Mouse (Mus musculus) neural tube, embryonic 13.5 days (tissue): ENCODE results near the gene Krtap1-3. TPM values are rescaled to one million over a fixed set of nuclear protein-coding genes. Genes with fewer than 3 reads are reported as not detected.

ENCODE experiments used
- ATAC-seq: fragments of 200-750 bp; cut with Nextera tagmentation; 2 replicates; pipeline ENCODE4 v1.8.0; 2017; ENCODE audit warnings: low read depth, mild to moderate bottlenecking, moderate TSS enrichment, moderate library complexity
- H3K27ac ChIP-seq: fragments of 300-500 bp; sonication (generic); replicated peaks from 2 replicates; pipeline ENCODE4 v1.5.1; 2015; ENCODE audit warnings: moderate library complexity, mild to moderate bottlenecking, inconsistent platforms
- H3K27me3 ChIP-seq: fragments of 300-500 bp; sonication (generic); 2 replicates; pipeline ENCODE4 v1.6.1; 2015; ENCODE audit warnings: mild to moderate bottlenecking, inconsistent platforms
- H3K36me3 ChIP-seq: fragments of 300-500 bp; sonication (generic); 2 replicates; pipeline ENCODE4 v1.6.1; 2015; ENCODE audit warnings: mild to moderate bottlenecking, inconsistent platforms
- H3K4me1 ChIP-seq: fragments of 300-500 bp; sonication (generic); replicated peaks from 2 replicates; pipeline ENCODE4 v1.6.1; 2015; ENCODE audit warnings: inconsistent platforms
- H3K4me2 ChIP-seq: fragments of 300-500 bp; sonication (generic); 2 replicates; pipeline ENCODE4 v1.6.1; 2015; ENCODE audit warnings: inconsistent platforms, mild to moderate bottlenecking, moderate library complexity
- H3K4me3 ChIP-seq: fragments of 300-500 bp; sonication (generic); 2 replicates; pipeline ENCODE4 v1.5.1; 2015; ENCODE audit warnings: mild to moderate bottlenecking, inconsistent platforms
- H3K9ac ChIP-seq: fragments of 300-500 bp; sonication (generic); 2 replicates; pipeline ENCODE4 v1.6.1; 2015; ENCODE audit warnings: moderate library complexity, mild to moderate bottlenecking, inconsistent platforms
- H3K9me3 ChIP-seq: fragments of 300-500 bp; sonication (generic); 2 replicates; pipeline ENCODE4 v1.6.1; 2016; ENCODE audit warnings: inconsistent platforms
- WGBS: fragments of 180-500 bp; shearing (Covaris S2); methylation state at CpG from one replicate; pipeline ENCODE4 v1.1.7; 2015; 5-methylcytosine and 5-hydroxymethylcytosine counted together
- polyA plus RNA-seq: library from polyadenylated mRNA; unstranded; fragments of >200 nt; fragmentation: Nextera tagmentation; extraction: Ambion mirVana; gene quantifications from 2 replicates; pipeline ENCODE4 v1.2.1, GENCODE M21; 2015

The Krtap1-3 gene
- polyA plus RNA-seq, 1 experiment from 2014 or later, result not detected

GRCm38 (mm10) chr11:99556195-99556594 is 34.9 kb downstream of the Krtap1-3 start:
- no peak for ATAC-seq

GRCm38 (mm10) chr11:99550765-99551164 is 40.4 kb downstream of the Krtap1-3 start, which contains the start of gene Krtap3-3:
TSS of gene Krtap3-3 (minus strand) at chr11:99550865.
- Histone ChIP-seq H3K36me3 (no peaks in the 10 kb centered on the region), H3K4me1 (no peaks in the 10 kb centered on the region), H3K9me3 (no peaks in the 10 kb centered on the region), H3K4me3 (no peak within 1 kb of the TSS), H3K9ac (no peak within 1 kb of the TSS), H3K4me2 (no peak within 1 kb of the TSS), H3K27ac (no peak within 1 kb of the TSS), H3K27me3 (no peaks in the 10 kb centered on the region)
- no peak for ATAC-seq
- WGBS, result 45% methylated on average over 4 of the region's 4 CpGs

More at GRCm38 (mm10) chr11:99556195-99556594, 34.9 kb downstream of the Krtap1-3 start:
- H3K4me1 ChIP-seq, result no peaks in the 10 kb centered on the region
- H3K4me2 ChIP-seq, result no peak overlapping the region
- 92% methylated on average over 2 of the region's 2 CpGs for WGBS
- no peak overlapping the region for H3K4me3 ChIP-seq
- H3K9me3 ChIP-seq, result no peaks in the 10 kb centered on the region
- H3K27ac ChIP-seq, result no peak overlapping the region
- H3K36me3 ChIP-seq, result no peaks in the 10 kb centered on the region
- H3K27me3 ChIP-seq, result no peaks in the 10 kb centered on the region
- no peak overlapping the region for H3K9ac ChIP-seq

- Histone ChIP-seq H3K27ac (no peak overlapping the region), H3K4me2 (no peak overlapping the region), H3K9me3 (no peaks in the 10 kb centered on the region), H3K36me3 (no peaks in the 10 kb centered on the region), H3K4me1 (no peaks in the 10 kb centered on the region), H3K4me3 (no peak overlapping the region), H3K27me3 (no peaks in the 10 kb centered on the region; the same call in 1 of the 2 replicates), H3K9ac (no peak overlapping the region)
- no peak for ATAC-seq
Measured at GRCm38 (mm10) chr11:99547892-99548291, 43.2 kb downstream of the Krtap1-3 start.

Other genes starting within 250 kb of the Krtap1-3 start
- 0.25 and 0.32 TPM in 2 replicates for gene Krt27, start 240.2 kb downstream of the Krtap1-3 start, polyA plus RNA-seq
- gene Krt28, start 216.4 kb downstream of the Krtap1-3 start, polyA plus RNA-seq, result 0.89 TPM in 1 of 2 replicates, not detected in the other
- gene Krt10, start 202.0 kb downstream of the Krtap1-3 start, polyA plus RNA-seq, result 33.6 and 35.6 TPM in 2 replicates
- 0.13 TPM in 1 of 2 replicates, not detected in the other for gene Krt12, start 169.1 kb downstream of the Krtap1-3 start, polyA plus RNA-seq
- 0.42 TPM in 1 of 2 replicates, not detected in the other for gene Krt20, start 153.2 kb downstream of the Krtap1-3 start, polyA plus RNA-seq
- gene Krt23, start 98.2 kb downstream of the Krtap1-3 start, polyA plus RNA-seq, result 0.19 TPM in 1 of 2 replicates, not detected in the other
- gene Krt39, start 70.0 kb downstream of the Krtap1-3 start, polyA plus RNA-seq, result not detected in 2 replicates
- gene Krt40, start 48.2 kb downstream of the Krtap1-3 start, polyA plus RNA-seq, result not detected in 2 replicates
- gene Krtap3-3, start 40.5 kb downstream of the Krtap1-3 start, polyA plus RNA-seq, result not detected in 2 replicates
- not detected in 2 replicates for gene Krtap3-2, start 34.5 kb downstream of the Krtap1-3 start, polyA plus RNA-seq
- not detected in 2 replicates for gene Gm11939, start 31.9 kb downstream of the Krtap1-3 start, polyA plus RNA-seq
- gene Krtap3-1, start 24.7 kb downstream of the Krtap1-3 start, polyA plus RNA-seq, result not detected in 2 replicates
- gene Krtap1-5, start 10.3 kb downstream of the Krtap1-3 start, polyA plus RNA-seq, result not detected in 2 replicates
- not detected in 2 replicates for gene Krtap1-4, start 7.7 kb downstream of the Krtap1-3 start, polyA plus RNA-seq
- gene Krtap9-3, start 6.8 kb upstream of the Krtap1-3 start, polyA plus RNA-seq, result not detected in 2 replicates
- gene Gm11938, start 12.0 kb upstream of the Krtap1-3 start, polyA plus RNA-seq, result not detected in 2 replicates
- gene Gm11937, start 18.9 kb upstream of the Krtap1-3 start, polyA plus RNA-seq, result not detected in 2 replicates
- not detected in 2 replicates for gene Krtap2-4, start 23.5 kb upstream of the Krtap1-3 start, polyA plus RNA-seq
- gene Gm11562, start 29.1 kb upstream of the Krtap1-3 start, polyA plus RNA-seq, result not detected in 2 replicates
- not detected in 2 replicates for gene Krtap4-1, start 36.9 kb upstream of the Krtap1-3 start, polyA plus RNA-seq
- not detected in 2 replicates for gene Krtap4-2, start 43.7 kb upstream of the Krtap1-3 start, polyA plus RNA-seq
- not detected in 2 replicates for gene Krtap4-7, start 52.8 kb upstream of the Krtap1-3 start, polyA plus RNA-seq
- not detected in 2 replicates for gene Gm11555, start 58.9 kb upstream of the Krtap1-3 start, polyA plus RNA-seq
- not detected in 2 replicates for gene Gm11563, start 67.6 kb upstream of the Krtap1-3 start, polyA plus RNA-seq
- not detected in 2 replicates for gene Krtap4-6, start 74.6 kb upstream of the Krtap1-3 start, polyA plus RNA-seq
- gene Gm14190, start 99.4 kb upstream of the Krtap1-3 start, polyA plus RNA-seq, result not detected in 2 replicates
- gene Gm14180, start 143.0 kb upstream of the Krtap1-3 start, polyA plus RNA-seq, result not detected in 2 replicates
- not detected in 2 replicates for gene Gm11595, start 181.6 kb upstream of the Krtap1-3 start, polyA plus RNA-seq
- gene Krtap4-8, start 189.4 kb upstream of the Krtap1-3 start, polyA plus RNA-seq, result not detected in 2 replicates
- not detected in 2 replicates for gene Krtap4-9, start 193.9 kb upstream of the Krtap1-3 start, polyA plus RNA-seq
- not detected in 2 replicates for gene Gm11596, start 202.1 kb upstream of the Krtap1-3 start, polyA plus RNA-seq
- gene Gm11569, start 207.6 kb upstream of the Krtap1-3 start, polyA plus RNA-seq, result not detected in 2 replicates
- not detected in 2 replicates for gene Gm11554, start 213.1 kb upstream of the Krtap1-3 start, polyA plus RNA-seq
- not detected in 2 replicates for gene Krtap4-13, start 218.6 kb upstream of the Krtap1-3 start, polyA plus RNA-seq
- gene Gm11564, start 224.3 kb upstream of the Krtap1-3 start, polyA plus RNA-seq, result not detected in 2 replicates
- gene 2300003K06Rik, start 246.7 kb upstream of the Krtap1-3 start, polyA plus RNA-seq, result not detected in 2 replicates